8 mouse cellular contexts compared by ENCODE assay signal in genomic region chr10:95894036-95894855, GRCm38 (mm10). TPM values are rescaled to one million over a fixed set of nuclear protein-coding genes. Genes with fewer than 3 reads are reported as not detected.
DNase-seq lines count a peak whose midpoint lies in the region; ATAC-seq lines count a peak whose summit lies in the region.

No protein-coding gene starts in this region.

- H3K27ac ChIP-seq in embryonic facial prominence, embryonic 13.5 days = no peak overlapping the region

- peaks cover 9% of the 10 kb centered on the region for H3K4me1 ChIP-seq in embryonic facial prominence, embryonic 13.5 days

- peak overlapping the region; percentile 60 for H3K4me2 ChIP-seq in embryonic facial prominence, embryonic 13.5 days

- no peaks in the 10 kb centered on the region for H3K27me3 ChIP-seq in embryonic facial prominence, embryonic 13.5 days

- peak overlapping the region; percentile 59; the same call in 1 of the 2 replicates for H3K9ac ChIP-seq in embryonic facial prominence, embryonic 13.5 days

- peak overlapping the region; percentile 37 for H3K4me3 ChIP-seq in embryonic facial prominence, embryonic 13.5 days

- WGBS in embryonic facial prominence, embryonic 13.5 days = 37% methylated on average over 17 of the region's 17 CpGs

- peak; percentile 46 for ATAC-seq in CD4-positive, CD25-positive, alpha-beta regulatory T cell, adult 4 months
- ATAC-seq in embryonic facial prominence, embryonic 13.5 days (ENCODE audit: insufficient number of reproducible peaks, insufficient read depth, low FRiP score, low TSS enrichment, low read depth) = no peak
- ATAC-seq in inflammation-experienced regulatory T-cells, adult 6 months = peak; percentile 56
- peak; percentile 34 for ATAC-seq in megakaryocyte-erythroid progenitor cell, adult 5-6 weeks (replicated peaks; ENCODE audit: low FRiP score, low TSS enrichment, poor library complexity, severe bottlenecking)

- DNase-seq in frontal cortex, postnatal 25 days (ENCODE audit: low spot score in 2 of 2) = peak; percentile 10 to 13
- DNase-seq in frontal cortex, adult 2 months (ENCODE audit: extremely low spot score in 1 of 2, low spot score in 1 of 2) = no peak
- no peak for DNase-seq in spleen, postnatal 14 days (ENCODE audit: low spot score in 2 of 2)
- no peak for DNase-seq in testis, postnatal 10 days (ENCODE audit: low spot score)

- no peaks in the 10 kb centered on the region for H3K36me3 ChIP-seq in embryonic facial prominence, embryonic 13.5 days

- H3K9me3 ChIP-seq in embryonic facial prominence, embryonic 13.5 days = no peaks in the 10 kb centered on the region

RNA-seq across cellular contexts. Expression of gene Eea1, which starts 46.2 kb away (rescaled TPM):
- polyA plus RNA-seq in frontal cortex, adult 2 months (2012; rRNA removed) = 13.3 and 14.9 TPM in 2 replicates
- polyA plus RNA-seq in CD4-positive, CD25-positive, alpha-beta regulatory T cell, adult 4 months (2017; shearing (Covaris generic)) = 10 to 100 TPM; 18.7 to 24.7 TPM
- polyA plus RNA-seq in embryonic facial prominence, embryonic 13.5 days (2015; fragmentation: Nextera tagmentation; extraction: Ambion mirVana) = 20.3 and 21.5 TPM in 2 replicates
- 10 to 100 TPM; 30.0 to 32.5 (median 31.7) TPM for polyA plus RNA-seq in inflammation-experienced regulatory T-cells, adult 6 months (2017; shearing (Covaris generic))
- 24.1 and 27.6 TPM in 2 replicates for total RNA-seq in megakaryocyte-erythroid progenitor cell, adult 5-6 weeks (2014; fragmentation: Nextera tagmentation)
- 39.7 and 39.9 TPM in 2 replicates for total RNA-seq in megakaryocyte-erythroid progenitor cell, adult 5-6 weeks (2017)

RNA-seq across cellular contexts. Expression of gene Gm33543, which starts 51.5 kb away (rescaled TPM):
- not detected in 2 replicates for polyA plus RNA-seq in frontal cortex, adult 2 months (2012; rRNA removed)
- not detected for polyA plus RNA-seq in CD4-positive, CD25-positive, alpha-beta regulatory T cell, adult 4 months (2017; shearing (Covaris generic))
- not detected in 2 replicates for polyA plus RNA-seq in embryonic facial prominence, embryonic 13.5 days (2015; fragmentation: Nextera tagmentation; extraction: Ambion mirVana)
- polyA plus RNA-seq in inflammation-experienced regulatory T-cells, adult 6 months (2017; shearing (Covaris generic)) = not detected
- not detected in 2 replicates for total RNA-seq in megakaryocyte-erythroid progenitor cell, adult 5-6 weeks (2014; fragmentation: Nextera tagmentation)
- total RNA-seq in megakaryocyte-erythroid progenitor cell, adult 5-6 weeks (2017) = not detected in 2 replicates

Comparison
In these comparisons a context has a peak if more than half of its experiments do, and no peak if none do; other contexts are left out.
1. DNase-seq: peak in frontal cortex, postnatal 25 days (2 of 2); none in frontal cortex, adult 2 months (0 of 2), spleen, postnatal 14 days (0 of 2) and testis, postnatal 10 days (single experiment).